Mouse (Mus musculus) spleen, adult 18-20 months (tissue): ENCODE results near the gene Ccdc43.
A peak's percentile ranks its signal among the peaks of the same experiment; 100 is the strongest.

ENCODE experiments used
- DNase-seq, 2 experiments: peaks; one replicate each; pipeline ENCODE4 v3.0.0; 2022; ENCODE audit warnings: mixed read lengths in 2 of 2

Ccdc43 gene

GRCm38 (mm10) chr11:102663416-102663815 lies 34.2 kb downstream of the Ccdc43 start, which contains the start of gene Meioc:
Gene Meioc (plus strand): TSS chr11:102663716.
- no peak for DNase-seq

GRCm38 (mm10) chr11:102656931-102657330 lies 40.7 kb downstream of the Ccdc43 start:
- no peak for DNase-seq

GRCm38 (mm10) chr11:102656326-102656926 lies 41.2 kb downstream of the Ccdc43 start:
- DNase-seq: no peak

GRCm38 (mm10) chr11:102655888-102656287 lies 41.7 kb downstream of the Ccdc43 start:
- DNase-seq: no peak

GRCm38 (mm10) chr11:102652844-102653243 lies 44.7 kb downstream of the Ccdc43 start:
- DNase-seq: no peak

- DNase-seq: peak in 1 of 2 experiments; percentile 21
Measured at GRCm38 (mm10) chr11:102651381-102651780, 46.2 kb downstream of the Ccdc43 start.

- no peak for DNase-seq
Measured at GRCm38 (mm10) chr11:102647885-102648284, 49.7 kb downstream of the Ccdc43 start.

- no peak for DNase-seq
Measured at GRCm38 (mm10) chr11:102646226-102646625, 51.4 kb downstream of the Ccdc43 start.

GRCm38 (mm10) chr11:102643891-102644382 lies 53.6 kb downstream of the Ccdc43 start:
- no peak for DNase-seq

- no peak for DNase-seq
Measured at GRCm38 (mm10) chr11:102636887-102637286, 60.7 kb downstream of the Ccdc43 start.
